Mouse (Mus musculus): ENCODE measurements around the gene Gm13757. TPM values are rescaled to one million over a fixed set of nuclear protein-coding genes. Genes with fewer than 3 reads are reported as not detected.
"Not testable (repeated sequence)": the region's sequence is repeated elsewhere in the genome, so short reads cannot be mapped to it uniquely, and the experiment has no call there.

Gm13757 gene
- not detected in 2 replicates for polyA plus RNA-seq (2015; fragmentation: Nextera tagmentation; extraction: Ambion mirVana)

- Histone ChIP-seq H3K27ac (no peak within 1 kb of the TSS), H3K4me2 (no peak within 1 kb of the TSS), H3K9ac (no peak within 1 kb of the TSS), H3K36me3 (no peaks in the 10 kb centered on the region), H3K4me1 (no peaks in the 10 kb centered on the region), H3K4me3 (no peak within 1 kb of the TSS), H3K9me3 (no peaks in the 10 kb centered on the region), H3K27me3 (no peaks in the 10 kb centered on the region)
- ATAC-seq (ENCODE audit: borderline replicate concordance, extremely low read depth, low FRiP score, low TSS enrichment): no peak
- WGBS: 80% methylated on average over 1 of the region's 1 CpGs
Observed at GRCm38 (mm10) chr2:88449031-88449430, at the start of gene Gm13757. Gene Gm13757, minus strand, starts transcription at chr2:88449131.

GRCm38 (mm10) chr2:88493020-88493419, 44.1 kb upstream of the Gm13757 start, which contains the start of gene Olfr1185-ps1:
Gene Olfr1185-ps1, plus strand, starts transcription at chr2:88493320.
- no peak within 1 kb of the TSS for H3K4me3 ChIP-seq
- no peak within 1 kb of the TSS for H3K9ac ChIP-seq
- WGBS: 75% methylated on average over 2 of the region's 2 CpGs

GRCm38 (mm10) chr2:88483298-88483697, 34.4 kb upstream of the Gm13757 start, which contains the start of gene Olfr1184:
Gene Olfr1184, plus strand, starts transcription at chr2:88483598.
- Histone ChIP-seq H3K4me1 (no peaks in the 10 kb centered on the region), H3K9me3 (no peaks in the 10 kb centered on the region), H3K4me2 (no peak within 1 kb of the TSS), H3K27ac (no peak within 1 kb of the TSS), H3K9ac (no peak within 1 kb of the TSS), H3K4me3 (no peak within 1 kb of the TSS), H3K27me3 (no peaks in the 10 kb centered on the region), H3K36me3 (no peaks in the 10 kb centered on the region)
- ATAC-seq (ENCODE audit: borderline replicate concordance, extremely low read depth, low FRiP score, low TSS enrichment): no peak
- 82% methylated on average over 2 of the region's 2 CpGs for WGBS

More at GRCm38 (mm10) chr2:88493020-88493419, 44.1 kb upstream of the Gm13757 start, which contains the start of gene Olfr1185-ps1:
- Histone ChIP-seq H3K9me3 (no peaks in the 10 kb centered on the region), H3K27ac (no peak within 1 kb of the TSS), H3K4me1 (no peaks in the 10 kb centered on the region), H3K4me2 (no peak within 1 kb of the TSS), H3K36me3 (no peaks in the 10 kb centered on the region), H3K27me3 (no peaks in the 10 kb centered on the region)
- no peak for ATAC-seq (ENCODE audit: borderline replicate concordance, extremely low read depth, low FRiP score, low TSS enrichment)

- not testable (repeated sequence) for ATAC-seq (ENCODE audit: borderline replicate concordance, extremely low read depth, low FRiP score, low TSS enrichment); H3K9me3 ChIP-seq; H3K27ac ChIP-seq; H3K9ac ChIP-seq; H3K4me2 ChIP-seq; H3K36me3 ChIP-seq; H3K4me3 ChIP-seq; H3K4me1 ChIP-seq; H3K27me3 ChIP-seq
- 83% methylated on average over 1 of the region's 1 CpGs for WGBS
Observed at GRCm38 (mm10) chr2:88454567-88454966, 5.6 kb upstream of the Gm13757 start, which contains the start of gene Olfr1183. Gene Olfr1183, plus strand, starts transcription at chr2:88454867.

- Histone ChIP-seq H3K4me3 (no peak within 1 kb of the TSS), H3K36me3 (no peaks in the 10 kb centered on the region), H3K9ac (no peak within 1 kb of the TSS), H3K4me1 (no peaks in the 10 kb centered on the region), H3K9me3 (no peaks in the 10 kb centered on the region), H3K27me3 (no peaks in the 10 kb centered on the region), H3K27ac (no peak within 1 kb of the TSS), H3K4me2 (no peak within 1 kb of the TSS)
- no peak for ATAC-seq (ENCODE audit: borderline replicate concordance, extremely low read depth, low FRiP score, low TSS enrichment)
- WGBS: 77% methylated on average over 1 of the region's 1 CpGs
Observed at GRCm38 (mm10) chr2:88426071-88426470, 22.9 kb downstream of the Gm13757 start, which contains the start of gene Olfr1181. Gene Olfr1181, minus strand, starts transcription at chr2:88426171.

GRCm38 (mm10) chr2:88419051-88419450, 29.9 kb downstream of the Gm13757 start, which contains the start of gene Olfr1180:
Gene Olfr1180, minus strand, starts transcription at chr2:88419151.
- no peak within 1 kb of the TSS for H3K4me2 ChIP-seq
- no peak within 1 kb of the TSS for H3K27ac ChIP-seq
- no peak within 1 kb of the TSS for H3K9ac ChIP-seq
- H3K4me1 ChIP-seq: no peaks in the 10 kb centered on the region
- H3K9me3 ChIP-seq: no peaks in the 10 kb centered on the region
- H3K27me3 ChIP-seq: no peaks in the 10 kb centered on the region
- H3K36me3 ChIP-seq: no peaks in the 10 kb centered on the region
- H3K4me3 ChIP-seq: no peak within 1 kb of the TSS
- no peak for ATAC-seq (ENCODE audit: borderline replicate concordance, extremely low read depth, low FRiP score, low TSS enrichment)
- WGBS: 68% methylated on average over 2 of the region's 2 CpGs

GRCm38 (mm10) chr2:88406353-88406752, 42.6 kb downstream of the Gm13757 start, which contains the start of gene Olfr1179:
Gene Olfr1179, minus strand, starts transcription at chr2:88406453.
- H3K9ac ChIP-seq: no peak within 1 kb of the TSS
- ATAC-seq (ENCODE audit: borderline replicate concordance, extremely low read depth, low FRiP score, low TSS enrichment): no peak
- WGBS: 70% methylated on average over 3 of the region's 3 CpGs
- H3K27me3 ChIP-seq: no peaks in the 10 kb centered on the region
- no peak within 1 kb of the TSS for H3K4me2 ChIP-seq
- no peaks in the 10 kb centered on the region for H3K9me3 ChIP-seq
- H3K36me3 ChIP-seq: no peaks in the 10 kb centered on the region
- H3K27ac ChIP-seq: no peak within 1 kb of the TSS
- no peaks in the 10 kb centered on the region for H3K4me1 ChIP-seq
- H3K4me3 ChIP-seq: no peak within 1 kb of the TSS

Other genes starting within 250 kb of the Gm13757 start
- not detected in 2 replicates for gene Olfr1170, start 220.8 kb downstream of the Gm13757 start, polyA plus RNA-seq (2015; fragmentation: Nextera tagmentation; extraction: Ambion mirVana)
- not detected in 2 replicates for gene Olfr1173, start 169.3 kb downstream of the Gm13757 start, polyA plus RNA-seq (2015; fragmentation: Nextera tagmentation; extraction: Ambion mirVana)
- gene Olfr1174-ps, start 134.0 kb downstream of the Gm13757 start, polyA plus RNA-seq (2015; fragmentation: Nextera tagmentation; extraction: Ambion mirVana): not detected in 2 replicates
- gene Olfr1175-ps, start 121.9 kb downstream of the Gm13757 start, polyA plus RNA-seq (2015; fragmentation: Nextera tagmentation; extraction: Ambion mirVana): not detected in 2 replicates
- not detected in 2 replicates for gene Olfr1176, start 112.4 kb downstream of the Gm13757 start, polyA plus RNA-seq (2015; fragmentation: Nextera tagmentation; extraction: Ambion mirVana)
- not detected in 2 replicates for gene Olfr1177-ps, start 102.6 kb downstream of the Gm13757 start, polyA plus RNA-seq (2015; fragmentation: Nextera tagmentation; extraction: Ambion mirVana)
- not detected in 2 replicates for gene Olfr1178, start 62.1 kb downstream of the Gm13757 start, polyA plus RNA-seq (2015; fragmentation: Nextera tagmentation; extraction: Ambion mirVana)
- gene Olfr1179, start 42.7 kb downstream of the Gm13757 start, polyA plus RNA-seq (2015; fragmentation: Nextera tagmentation; extraction: Ambion mirVana): not detected in 2 replicates
- not detected in 2 replicates for gene Olfr1180, start 30.0 kb downstream of the Gm13757 start, polyA plus RNA-seq (2015; fragmentation: Nextera tagmentation; extraction: Ambion mirVana)
- not detected in 2 replicates for gene Olfr1181, start 23.0 kb downstream of the Gm13757 start, polyA plus RNA-seq (2015; fragmentation: Nextera tagmentation; extraction: Ambion mirVana)
- not detected in 2 replicates for gene Olfr1183, start 5.7 kb upstream of the Gm13757 start, polyA plus RNA-seq (2015; fragmentation: Nextera tagmentation; extraction: Ambion mirVana)
- not detected in 2 replicates for gene Olfr1184, start 34.5 kb upstream of the Gm13757 start, polyA plus RNA-seq (2015; fragmentation: Nextera tagmentation; extraction: Ambion mirVana)
- gene Olfr1185-ps1, start 44.2 kb upstream of the Gm13757 start, polyA plus RNA-seq (2015; fragmentation: Nextera tagmentation; extraction: Ambion mirVana): not detected in 2 replicates
- gene Olfr1186, start 69.4 kb upstream of the Gm13757 start, polyA plus RNA-seq (2015; fragmentation: Nextera tagmentation; extraction: Ambion mirVana): not detected in 2 replicates
- gene Olfr1188, start 107.8 kb upstream of the Gm13757 start, polyA plus RNA-seq (2015; fragmentation: Nextera tagmentation; extraction: Ambion mirVana): not detected in 2 replicates
- not detected in 2 replicates for gene Olfr1189, start 137.3 kb upstream of the Gm13757 start, polyA plus RNA-seq (2015; fragmentation: Nextera tagmentation; extraction: Ambion mirVana)
- not detected in 2 replicates for gene Olfr1191-ps1, start 191.4 kb upstream of the Gm13757 start, polyA plus RNA-seq (2015; fragmentation: Nextera tagmentation; extraction: Ambion mirVana)
- not detected in 2 replicates for gene Olfr1192-ps1, start 199.4 kb upstream of the Gm13757 start, polyA plus RNA-seq (2015; fragmentation: Nextera tagmentation; extraction: Ambion mirVana)
- gene Olfr1193, start 226.5 kb upstream of the Gm13757 start, polyA plus RNA-seq (2015; fragmentation: Nextera tagmentation; extraction: Ambion mirVana): not detected in 2 replicates
- gene Olfr1195, start 240.1 kb upstream of the Gm13757 start, polyA plus RNA-seq (2015; fragmentation: Nextera tagmentation; extraction: Ambion mirVana): not detected in 2 replicates